Mouse (Mus musculus): ENCODE results near the gene Eno3. TPM values are rescaled to one million over a fixed set of nuclear protein-coding genes. Genes with fewer than 3 reads are reported as not detected.
A peak's percentile ranks its signal among the peaks of the same experiment; 100 is the strongest.

Gene Eno3
- polyA plus RNA-seq (2012; rRNA removed): 85.9 and 101 TPM in 2 replicates

DNA sequence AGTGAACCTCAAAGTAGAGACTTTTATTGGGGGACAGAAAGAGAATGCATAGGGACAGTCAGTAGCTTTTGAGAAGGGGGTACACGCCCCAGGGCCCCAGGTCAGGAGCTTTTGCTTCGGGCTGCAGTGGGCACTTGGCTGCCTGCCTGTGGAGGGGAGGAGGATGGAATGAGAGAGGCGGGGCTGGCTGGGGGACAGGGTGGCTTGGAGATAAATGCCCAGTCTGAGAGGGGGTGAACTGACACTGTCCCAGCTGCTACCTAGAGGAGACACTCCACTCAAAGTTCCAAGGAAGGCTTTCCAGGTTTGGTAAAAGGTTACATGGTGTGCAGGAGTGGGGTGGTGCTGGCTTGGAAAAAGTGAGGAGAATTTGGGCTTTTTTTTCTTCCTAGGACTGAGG, at the start of gene Eno3:
TSS of gene Eno3 (plus strand) at position 239 of the 400 bp plus-strand sequence.
- Histone ChIP-seq H3K4me1 (ENCODE audit: control insufficient read depth, insufficient read depth, low read length) (peaks cover 21% of the 10 kb centered on the region), H3K27me3 (ENCODE audit: control insufficient read depth, insufficient read depth, low read length) (no peaks in the 10 kb centered on the region), H3K36me3 (ENCODE audit: control insufficient read depth, insufficient read depth, low read length) (no peaks in the 10 kb centered on the region; the same call in 1 of the 2 replicates), H3K27ac (ENCODE audit: control insufficient read depth, insufficient read depth, low read depth, low read length) (peak within 1 kb of the TSS; percentile 95), H3K4me3 (ENCODE audit: control insufficient read depth, low read depth, low read length) (peak within 1 kb of the TSS; percentile 80)
- TF ChIP-seq CTCF (IDR thresholded peaks at IDR 0.05; ENCODE audit: control insufficient read depth, insufficient read depth, insufficient replicate concordance, low read depth, low read length): no peak
- no peak for TF ChIP-seq POLR2A (IDR thresholded peaks at IDR 0.05; ENCODE audit: control insufficient read depth, low read depth, low read length)

DNA sequence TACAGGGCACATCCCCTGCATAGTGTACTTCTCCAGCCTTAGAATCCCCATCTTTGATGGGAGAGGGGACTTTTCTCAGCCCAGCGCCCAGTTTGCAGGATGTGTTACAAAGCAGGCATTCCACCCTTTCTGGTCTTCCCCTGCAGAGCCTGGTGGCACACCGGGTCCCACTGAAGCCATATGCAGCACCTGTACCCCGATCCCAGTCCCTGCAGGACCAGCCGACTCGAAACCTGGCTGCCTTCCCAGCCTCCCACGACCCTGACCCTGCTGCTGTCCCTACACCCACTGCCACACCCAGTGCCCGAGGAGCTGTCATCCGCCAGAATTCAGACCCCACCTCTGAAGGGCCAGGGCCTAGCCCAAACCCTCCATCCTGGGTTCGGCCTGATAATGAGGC, 49.4 kb upstream of the Eno3 start:
- TF ChIP-seq CTCF (IDR thresholded peaks at IDR 0.05; ENCODE audit: control insufficient read depth, insufficient read depth, insufficient replicate concordance, low read depth, low read length): no peak
- TF ChIP-seq POLR2A (IDR thresholded peaks at IDR 0.05; ENCODE audit: control insufficient read depth, low read depth, low read length): no peak
- Histone ChIP-seq H3K36me3 (ENCODE audit: control insufficient read depth, insufficient read depth, low read length) (no peaks in the 10 kb centered on the region; the same call in 1 of the 2 replicates), H3K27ac (ENCODE audit: control insufficient read depth, insufficient read depth, low read depth, low read length) (no peak overlapping the region), H3K27me3 (ENCODE audit: control insufficient read depth, insufficient read depth, low read length) (no peaks in the 10 kb centered on the region), H3K4me3 (ENCODE audit: control insufficient read depth, low read depth, low read length) (no peak overlapping the region), H3K4me1 (ENCODE audit: control insufficient read depth, insufficient read depth, low read length) (no peaks in the 10 kb centered on the region)

DNA sequence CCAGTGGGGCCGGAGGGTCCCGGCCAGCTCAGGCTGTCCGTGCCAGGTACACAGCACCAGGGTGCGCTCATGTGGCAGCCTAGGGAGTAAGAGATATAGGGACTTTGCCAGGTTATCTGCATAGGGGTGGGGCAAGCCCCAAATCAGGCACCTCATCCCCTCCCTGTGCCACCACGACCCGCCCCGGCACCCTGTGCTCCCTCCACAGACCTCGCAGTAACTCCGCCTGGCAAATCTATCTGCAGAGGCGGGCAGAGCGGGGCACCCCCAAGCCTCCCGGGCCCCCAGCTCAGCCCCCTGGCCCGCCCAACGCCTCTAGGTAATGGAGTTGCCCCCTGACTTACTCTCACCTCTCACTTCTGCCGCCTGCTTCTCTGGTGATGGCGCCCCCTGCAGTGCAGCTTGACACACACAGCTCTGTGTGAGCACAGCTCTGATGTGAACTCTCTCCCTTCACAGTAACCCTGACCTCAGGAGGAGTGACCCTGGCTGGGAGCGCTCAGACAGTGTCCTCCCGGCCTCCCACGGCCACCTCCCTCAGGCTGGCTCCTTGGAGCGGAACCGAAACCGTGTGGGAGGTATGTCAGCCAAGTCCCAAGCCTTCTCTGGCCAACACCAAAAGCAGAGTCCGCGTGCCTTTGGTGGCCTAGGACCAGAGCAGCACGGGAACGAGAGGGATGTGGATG, 48.5 kb upstream of the Eno3 start:
- Histone ChIP-seq H3K4me1 (ENCODE audit: control insufficient read depth, insufficient read depth, low read length) (no peaks in the 10 kb centered on the region), H3K27ac (ENCODE audit: control insufficient read depth, insufficient read depth, low read depth, low read length) (no peak overlapping the region), H3K27me3 (ENCODE audit: control insufficient read depth, insufficient read depth, low read length) (no peaks in the 10 kb centered on the region), H3K4me3 (ENCODE audit: control insufficient read depth, low read depth, low read length) (no peak overlapping the region), H3K36me3 (ENCODE audit: control insufficient read depth, insufficient read depth, low read length) (no peaks in the 10 kb centered on the region; the same call in 1 of the 2 replicates)
- peak; percentile 42; the same call in 1 of the 2 replicates for TF ChIP-seq CTCF (IDR thresholded peaks at IDR 0.05; ENCODE audit: control insufficient read depth, insufficient read depth, insufficient replicate concordance, low read depth, low read length)
- TF ChIP-seq POLR2A (IDR thresholded peaks at IDR 0.05; ENCODE audit: control insufficient read depth, low read depth, low read length): no peak

DNA sequence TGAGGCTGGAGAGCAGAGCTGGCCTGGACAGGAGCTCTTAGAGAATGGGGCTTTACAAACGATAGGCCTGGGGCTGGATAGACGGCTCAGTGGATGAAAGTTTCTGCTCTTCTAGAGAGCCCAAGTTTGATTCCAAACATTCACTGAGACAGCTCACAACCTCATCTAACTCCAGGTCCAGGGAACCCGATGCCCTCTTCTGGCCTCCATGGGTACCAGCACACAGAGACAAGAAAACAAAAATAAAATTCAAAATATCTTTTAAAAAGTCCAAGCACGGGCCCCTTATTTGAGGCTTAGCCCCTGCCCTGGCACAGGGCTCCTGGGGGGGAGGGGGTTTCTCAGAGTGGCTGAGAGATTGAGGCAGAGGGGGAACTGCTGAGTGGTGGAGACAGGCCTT, 46.2 kb upstream of the Eno3 start:
- TF ChIP-seq POLR2A (IDR thresholded peaks at IDR 0.05; ENCODE audit: control insufficient read depth, low read depth, low read length) (no peak), CTCF (IDR thresholded peaks at IDR 0.05; ENCODE audit: control insufficient read depth, insufficient read depth, insufficient replicate concordance, low read depth, low read length) (no peak)
- H3K36me3 ChIP-seq (ENCODE audit: control insufficient read depth, insufficient read depth, low read length): no peaks in the 10 kb centered on the region; the same call in 1 of the 2 replicates
- H3K4me1 ChIP-seq (ENCODE audit: control insufficient read depth, insufficient read depth, low read length): peaks cover 7% of the 10 kb centered on the region
- no peak overlapping the region for H3K4me3 ChIP-seq (ENCODE audit: control insufficient read depth, low read depth, low read length)
- no peak overlapping the region for H3K27ac ChIP-seq (ENCODE audit: control insufficient read depth, insufficient read depth, low read depth, low read length)
- H3K27me3 ChIP-seq (ENCODE audit: control insufficient read depth, insufficient read depth, low read length): no peaks in the 10 kb centered on the region

DNA sequence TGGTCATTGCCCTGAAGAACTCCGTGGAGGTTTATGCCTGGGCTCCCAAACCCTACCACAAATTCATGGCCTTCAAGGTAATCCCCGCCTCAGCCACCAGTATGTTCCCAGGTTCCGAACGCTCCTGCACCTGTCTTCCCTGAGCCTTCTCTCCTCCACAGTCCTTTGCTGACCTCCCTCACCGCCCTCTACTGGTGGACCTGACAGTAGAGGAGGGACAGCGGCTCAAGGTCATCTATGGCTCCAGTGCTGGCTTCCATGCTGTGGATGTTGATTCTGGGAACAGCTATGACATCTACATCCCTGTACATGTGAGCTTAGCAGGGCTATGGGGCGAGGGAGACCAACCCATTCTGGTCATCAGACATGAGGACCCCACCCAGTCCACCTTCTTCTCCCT, 44.5 kb upstream of the Eno3 start:
- TF ChIP-seq CTCF (IDR thresholded peaks at IDR 0.05; ENCODE audit: control insufficient read depth, insufficient read depth, insufficient replicate concordance, low read depth, low read length): no peak
- TF ChIP-seq POLR2A (IDR thresholded peaks at IDR 0.05; ENCODE audit: control insufficient read depth, low read depth, low read length): no peak
- Histone ChIP-seq H3K4me1 (ENCODE audit: control insufficient read depth, insufficient read depth, low read length) (peaks cover 16% of the 10 kb centered on the region), H3K27ac (ENCODE audit: control insufficient read depth, insufficient read depth, low read depth, low read length) (no peak overlapping the region), H3K36me3 (ENCODE audit: control insufficient read depth, insufficient read depth, low read length) (no peaks in the 10 kb centered on the region; the same call in 1 of the 2 replicates), H3K4me3 (ENCODE audit: control insufficient read depth, low read depth, low read length) (no peak overlapping the region; the same call in 1 of the 2 replicates), H3K27me3 (ENCODE audit: control insufficient read depth, insufficient read depth, low read length) (no peaks in the 10 kb centered on the region)

DNA sequence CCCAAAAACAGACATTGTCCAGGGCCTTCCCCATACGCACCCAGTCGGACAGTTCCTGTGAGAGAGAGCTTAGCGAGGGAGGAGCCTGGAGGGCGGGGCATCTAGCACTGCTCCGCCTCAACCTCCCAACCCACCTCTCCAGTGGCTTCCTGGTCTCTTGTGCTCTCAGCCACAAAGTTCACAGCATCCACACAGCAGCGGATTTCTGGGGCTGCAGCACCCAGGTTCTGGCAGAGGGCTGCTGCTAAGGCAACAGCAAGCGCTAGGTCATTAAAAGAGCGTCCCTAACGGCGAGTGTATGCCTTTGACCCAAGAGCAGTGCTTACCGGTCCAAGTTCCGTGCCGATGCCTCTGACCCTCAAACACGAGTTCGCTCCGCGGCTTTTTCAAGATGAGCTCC, 41.9 kb upstream of the Eno3 start:
- Histone ChIP-seq H3K27ac (ENCODE audit: control insufficient read depth, insufficient read depth, low read depth, low read length) (0 out of 2 replicates have a peak overlapping the region, but pooled peaks have one; percentile 15), H3K27me3 (ENCODE audit: control insufficient read depth, insufficient read depth, low read length) (no peaks in the 10 kb centered on the region)
- TF ChIP-seq POLR2A (IDR thresholded peaks at IDR 0.05; ENCODE audit: control insufficient read depth, low read depth, low read length) (no peak), CTCF (IDR thresholded peaks at IDR 0.05; ENCODE audit: control insufficient read depth, insufficient read depth, insufficient replicate concordance, low read depth, low read length) (0 out of 2 replicates have a peak, but pooled peaks have one; percentile 0)

DNA sequence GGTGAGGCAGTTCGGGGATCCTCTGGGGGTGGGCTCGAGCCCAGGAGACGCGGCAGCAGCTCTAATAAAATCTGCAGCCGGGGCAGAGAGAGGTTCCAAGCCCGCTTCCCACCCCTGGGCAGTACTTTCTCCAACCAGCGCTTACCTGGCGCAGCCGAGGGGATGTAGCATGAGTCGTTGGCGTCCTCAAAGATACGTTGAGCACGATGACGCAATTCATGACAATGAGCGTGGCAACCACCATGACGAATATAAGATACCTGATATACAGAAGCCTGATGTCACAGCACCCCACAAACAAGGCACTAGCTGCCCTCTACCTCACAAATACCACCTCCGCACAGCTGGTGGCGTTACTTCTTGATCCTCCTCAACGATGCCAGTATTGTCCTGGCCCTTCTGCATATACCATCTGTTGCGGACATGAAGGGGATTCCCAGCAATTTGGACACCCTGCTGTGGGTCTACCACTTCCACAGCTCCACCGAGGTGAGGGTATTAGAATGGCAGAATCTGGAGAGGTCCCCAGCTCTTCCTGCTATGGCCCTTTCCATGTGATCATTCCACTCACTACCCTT, 41.4 kb upstream of the Eno3 start, which contains the start of gene 4930544D05Rik:
TSS of gene 4930544D05Rik (plus strand) at position 333 of the 578 bp plus-strand sequence.
- Histone ChIP-seq H3K27ac (ENCODE audit: control insufficient read depth, insufficient read depth, low read depth, low read length) (peak within 1 kb of the TSS; percentile 26; the same call in 1 of the 2 replicates), H3K27me3 (ENCODE audit: control insufficient read depth, insufficient read depth, low read length) (no peaks in the 10 kb centered on the region), H3K36me3 (ENCODE audit: control insufficient read depth, insufficient read depth, low read length) (no peaks in the 10 kb centered on the region), H3K4me3 (ENCODE audit: control insufficient read depth, low read depth, low read length) (peak within 1 kb of the TSS; percentile 91), H3K4me1 (ENCODE audit: control insufficient read depth, insufficient read depth, low read length) (peaks cover 16% of the 10 kb centered on the region)
- TF ChIP-seq CTCF (IDR thresholded peaks at IDR 0.05; ENCODE audit: control insufficient read depth, insufficient read depth, insufficient replicate concordance, low read depth, low read length) (no peak), POLR2A (IDR thresholded peaks at IDR 0.05; ENCODE audit: control insufficient read depth, low read depth, low read length) (peak; percentile 82; the same call in 1 of the 2 replicates)

More for the DNA sequence above, 41.9 kb upstream of the Eno3 start:
- Histone ChIP-seq H3K4me3 (ENCODE audit: control insufficient read depth, low read depth, low read length) (peak overlapping the region; percentile 91), H3K36me3 (ENCODE audit: control insufficient read depth, insufficient read depth, low read length) (no peaks in the 10 kb centered on the region), H3K4me1 (ENCODE audit: control insufficient read depth, insufficient read depth, low read length) (peaks cover 16% of the 10 kb centered on the region)

All from testis, adult 2 months (tissue).